Mouse (Mus musculus): ENCODE results near the gene Hook1. TPM values are rescaled to one million over a fixed set of nuclear protein-coding genes. Genes with fewer than 3 reads are reported as not detected.

Hook1 gene
- polyA plus RNA-seq (2012; ENCODE audit: low replicate concordance): 0.14 and 0.34 TPM in 2 replicates

GRCm38 (mm10) chr4:95966928-95967724, at the start of gene Hook1:
Hook1 (plus strand) TSS chr4:95967240.

Other genes starting within 250 kb of the Hook1 start
- gene Cyp2j13, start 110.3 kb downstream of the Hook1 start, polyA plus RNA-seq (2012; ENCODE audit: low replicate concordance): not detected in 2 replicates
- not detected in 2 replicates for gene Cyp2j12, start 173.9 kb downstream of the Hook1 start, polyA plus RNA-seq (2012; ENCODE audit: low replicate concordance)

Measured in leukemia stem cell, adult 10-12 weeks (primary cell).